Mouse (Mus musculus) small intestine, adult 2 months (tissue): ENCODE results near the gene H2-DMa.

Source experiments
- CTCF ChIP-seq: fragments of 200-500 bp; IDR thresholded peaks from 2 replicates; pipeline ENCODE4 v1.5.1; 2012; ENCODE audit warnings: low read depth, mild to moderate bottlenecking, control low read depth, inconsistent platforms, low read length, moderate library complexity, mixed read lengths; ENCODE audit not compliant: insufficient replicate concordance, insufficient read length; ENCODE audit errors: extremely low read depth
- POLR2A ChIP-seq: fragments of 200-500 bp; IDR thresholded peaks from 2 replicates; pipeline ENCODE4 v1.6.1; 2012; ENCODE audit warnings: low read depth, mild to moderate bottlenecking, control low read depth, inconsistent platforms, low read length, moderate library complexity

- no peak for TF ChIP-seq CTCF
- TF ChIP-seq POLR2A, result no peak
These were observed 7.6 kb downstream of the H2-DMa start for GRCm38 (mm10) chr17:34126826-34127420.
